Mouse (Mus musculus) forebrain, postnatal 0 days (tissue): ENCODE measurements around the gene Vstm5. TPM values are rescaled to one million over a fixed set of nuclear protein-coding genes. Genes with fewer than 3 reads are reported as not detected.

ENCODE experiments used
- ATAC-seq: fragments of 200-750 bp; cut with Nextera tagmentation; 2 replicates; pipeline ENCODE4 v1.8.0; 2017; ENCODE audit warnings: mild to moderate bottlenecking, moderate library complexity
- DNase-seq: peaks from one replicate; pipeline ENCODE4 v3.0.0-alpha.2; 2015
- H3K27ac ChIP-seq: fragments of 300-500 bp; sonication (generic); 2 replicates; pipeline ENCODE4 v1.5.1; 2014; ENCODE audit warnings: low read depth, mild to moderate bottlenecking, antibody characterized with exemption, low read length, moderate library complexity, mixed read lengths
- H3K27me3 ChIP-seq: fragments of 300-500 bp; sonication (generic); 2 replicates; pipeline ENCODE4 v1.6.1; 2014; ENCODE audit warnings: mild to moderate bottlenecking, low read length, mixed read lengths; ENCODE audit not compliant: insufficient read depth
- H3K36me3 ChIP-seq: fragments of 300-500 bp; sonication (generic); 2 replicates; pipeline ENCODE4 v1.6.1; 2014; ENCODE audit warnings: mild to moderate bottlenecking, moderate library complexity; ENCODE audit not compliant: insufficient read depth
- H3K4me1 ChIP-seq: fragments of 300-500 bp; sonication (generic); 2 replicates; pipeline ENCODE4 v1.6.1; 2014; ENCODE audit warnings: antibody characterized with exemption; ENCODE audit not compliant: insufficient read depth
- H3K4me2 ChIP-seq: fragments of 300-500 bp; sonication (generic); 2 replicates; pipeline ENCODE4 v1.6.1; 2014; ENCODE audit warnings: low read depth, mild to moderate bottlenecking, moderate library complexity
- H3K4me3 ChIP-seq: fragments of 300-500 bp; sonication (generic); 2 replicates; pipeline ENCODE4 v1.5.1; 2014; ENCODE audit warnings: low read depth, low read length, mixed read lengths
- H3K9ac ChIP-seq: fragments of 300-500 bp; sonication (generic); 2 replicates; pipeline ENCODE4 v1.6.1; 2014; ENCODE audit warnings: mild to moderate bottlenecking
- H3K9me3 ChIP-seq: fragments of 300-500 bp; sonication (generic); 2 replicates; pipeline ENCODE4 v1.6.1; 2016; ENCODE audit warnings: low read length
- CTCF ChIP-seq: sonication (generic); IDR thresholded peaks from 2 replicates; pipeline ENCODE4 v1.5.1; 2016; ENCODE audit warnings: antibody characterized with exemption, control low read depth, low read depth
- WGBS: fragments of 180-500 bp; shearing (Covaris S2); extraction: QIAGEN DNeasy Blood & Tissue Kit; methylation state at CpG from one replicate; pipeline ENCODE4 v1.1.7; 2014; 5-methylcytosine and 5-hydroxymethylcytosine counted together
- polyA plus RNA-seq: library from polyadenylated mRNA; unstranded; fragments of >200 nt; fragmentation: Nextera tagmentation; extraction: Ambion mirVana; gene quantifications from 2 replicates; pipeline ENCODE4 v1.2.1, GENCODE M21; 2015
- total RNA-seq: library from RNA; depleted of rRNA; stranded (reverse); fragments of >200 nt; gene quantifications from 2 replicates; pipeline ENCODE4 v1.2.3, GENCODE M21; 2014; rRNA removed

The Vstm5 gene
- total and polyA plus RNA-seq, 2 experiments from 2014 or later = 18.2 to 21.6 TPM

DNA sequence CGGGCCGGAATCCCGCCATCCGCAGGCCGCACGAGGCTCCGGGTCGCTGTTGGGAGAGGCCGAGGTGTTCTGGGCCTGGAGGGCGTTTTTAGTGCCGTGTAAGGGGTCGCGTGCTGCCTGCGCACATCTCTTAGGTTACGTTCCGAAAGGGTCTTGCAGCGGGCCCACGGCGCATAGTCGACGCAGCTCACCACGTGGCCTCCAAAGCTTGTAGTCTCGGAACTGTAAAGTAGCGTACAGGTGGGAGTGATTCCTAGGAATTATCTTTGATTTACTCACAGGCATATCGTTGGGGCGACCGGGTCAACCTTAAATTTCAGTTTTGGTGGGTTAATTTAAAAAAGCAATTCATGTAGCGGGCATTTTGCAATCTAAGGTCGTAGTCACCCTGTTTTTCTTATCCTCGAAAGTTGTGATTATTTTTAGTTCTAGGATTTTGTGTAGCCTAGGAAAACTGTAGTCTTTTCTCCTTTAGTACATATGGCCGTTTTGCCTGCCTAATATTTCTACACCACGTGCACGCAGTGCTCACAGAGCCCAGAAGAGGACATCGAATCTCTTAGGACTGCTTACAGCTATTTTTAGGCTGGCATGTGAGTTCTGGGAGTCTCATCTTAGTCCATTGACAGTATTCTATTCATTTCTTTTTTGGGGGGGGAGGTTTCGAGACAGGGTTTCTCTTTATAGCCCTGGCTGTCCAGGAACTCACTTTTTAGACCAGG lies 67.7 kb downstream of the Vstm5 start, which contains the start of gene 4931406C07Rik:
4931406C07Rik (minus strand) TSS at position 51 of the 722 bp plus-strand sequence.
- peak within 1 kb of the TSS; percentile 92 for H3K9ac ChIP-seq
- peaks cover 21% of the 10 kb centered on the region for H3K36me3 ChIP-seq
- DNase-seq = peak; percentile 43
- ATAC-seq = peak; percentile 89
- TF ChIP-seq CTCF = no peak
- WGBS = under 1% methylated on average over 35 of the region's 35 CpGs
- peak within 1 kb of the TSS; percentile 83 for H3K4me2 ChIP-seq
- peak within 1 kb of the TSS; percentile 90 for H3K27ac ChIP-seq
- peaks cover 15% of the 10 kb centered on the region for H3K4me1 ChIP-seq
- H3K27me3 ChIP-seq = no peaks in the 10 kb centered on the region
- H3K4me3 ChIP-seq = peak within 1 kb of the TSS; percentile 84
- no peaks in the 10 kb centered on the region for H3K9me3 ChIP-seq

DNA sequence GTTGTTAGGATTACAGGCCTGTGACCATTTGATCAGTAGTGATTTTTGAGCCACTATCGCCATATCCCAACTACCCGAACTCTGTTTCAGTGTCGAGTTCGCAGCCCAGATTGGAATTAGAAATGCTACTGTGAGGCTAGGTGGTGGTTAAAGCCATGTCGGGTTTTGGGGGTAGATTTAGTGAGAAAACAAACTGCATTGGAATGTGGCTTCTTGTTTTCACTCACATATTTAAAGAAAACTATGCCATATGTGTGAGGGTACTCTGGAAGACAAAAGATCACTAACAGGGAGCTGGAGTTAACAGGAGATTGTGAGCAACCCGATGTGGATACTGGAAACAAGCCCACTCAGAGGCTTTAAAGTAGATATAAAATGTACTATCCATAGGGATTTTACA lies 68.4 kb downstream of the Vstm5 start:
- Histone ChIP-seq H3K9ac (peak overlapping the region; percentile 92), H3K4me1 (peaks cover 15% of the 10 kb centered on the region; the same call in 1 of the 2 replicates), H3K27me3 (no peaks in the 10 kb centered on the region), H3K27ac (no peak overlapping the region), H3K9me3 (no peaks in the 10 kb centered on the region), H3K36me3 (peaks cover 28% of the 10 kb centered on the region), H3K4me2 (peak overlapping the region; percentile 83), H3K4me3 (peak overlapping the region; percentile 84)
- no peak for TF ChIP-seq CTCF
- 8% methylated on average over 6 of the region's 6 CpGs for WGBS
- DNase-seq (no peak), ATAC-seq (no peak)

DNA sequence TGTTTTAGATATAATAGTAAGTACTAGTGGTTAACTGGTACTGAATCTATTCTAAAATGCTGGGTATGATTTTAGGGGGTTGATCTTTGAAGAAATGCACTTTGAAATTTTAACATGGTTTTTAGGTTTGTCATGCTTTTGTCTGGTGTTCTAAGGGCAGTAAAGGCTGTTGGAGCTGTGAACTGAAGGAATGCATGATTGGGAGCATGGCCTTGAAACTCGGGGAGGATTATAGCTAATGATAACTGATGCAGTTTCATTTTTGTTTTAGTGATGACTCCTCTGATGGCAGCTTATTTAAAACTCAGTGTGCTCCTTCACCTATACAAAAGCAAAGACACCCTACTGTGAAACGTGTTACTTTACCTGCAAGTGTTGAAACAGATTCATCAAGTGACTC lies 69.4 kb downstream of the Vstm5 start:
- no peak overlapping the region for H3K9ac ChIP-seq
- H3K36me3 ChIP-seq = peaks cover 33% of the 10 kb centered on the region
- no peaks in the 10 kb centered on the region for H3K27me3 ChIP-seq
- no peak for TF ChIP-seq CTCF
- no peak overlapping the region for H3K4me2 ChIP-seq
- 55% methylated on average over 2 of the region's 2 CpGs for WGBS
- ATAC-seq (no peak), DNase-seq (no peak)
- no peaks in the 10 kb centered on the region for H3K9me3 ChIP-seq
- peaks cover 15% of the 10 kb centered on the region; the same call in 1 of the 2 replicates for H3K4me1 ChIP-seq
- H3K27ac ChIP-seq = no peak overlapping the region
- H3K4me3 ChIP-seq = no peak overlapping the region

Other genes with a start within 250 kb of the Vstm5 start
- 112 and 125 TPM in 2 replicates for gene Panx1, start 193.6 kb upstream of the Vstm5 start, total RNA-seq
- 135 and 168 TPM in 2 replicates for gene Panx1, start 193.6 kb upstream of the Vstm5 start, polyA plus RNA-seq
- not detected in 2 replicates for gene Hephl1, start 126.9 kb upstream of the Vstm5 start, total RNA-seq
- 0.04 TPM in 1 of 2 replicates, not detected in the other for gene Hephl1, start 126.9 kb upstream of the Vstm5 start, polyA plus RNA-seq
- 30.7 and 30.9 TPM in 2 replicates for gene Med17, start 40.9 kb downstream of the Vstm5 start, total RNA-seq
- 17.9 and 23.3 TPM in 2 replicates for gene Med17, start 40.9 kb downstream of the Vstm5 start, polyA plus RNA-seq
- gene Taf1d, start 67.2 kb downstream of the Vstm5 start, total RNA-seq = 80.7 and 96.7 TPM in 2 replicates
- 43.6 and 48.2 TPM in 2 replicates for gene Taf1d, start 67.2 kb downstream of the Vstm5 start, polyA plus RNA-seq
- gene 4931406C07Rik, start 67.4 kb downstream of the Vstm5 start, total RNA-seq = 10.8 and 12.9 TPM in 2 replicates
- 8.1 and 12.5 TPM in 2 replicates for gene 4931406C07Rik, start 67.4 kb downstream of the Vstm5 start, polyA plus RNA-seq
- gene Cep295, start 118.7 kb downstream of the Vstm5 start, total RNA-seq = 27.7 and 45.7 TPM in 2 replicates
- 7.4 and 8.7 TPM in 2 replicates for gene Cep295, start 118.7 kb downstream of the Vstm5 start, polyA plus RNA-seq